ENCODE assay signal across 8 mouse cellular contexts in the genomic region with DNA sequence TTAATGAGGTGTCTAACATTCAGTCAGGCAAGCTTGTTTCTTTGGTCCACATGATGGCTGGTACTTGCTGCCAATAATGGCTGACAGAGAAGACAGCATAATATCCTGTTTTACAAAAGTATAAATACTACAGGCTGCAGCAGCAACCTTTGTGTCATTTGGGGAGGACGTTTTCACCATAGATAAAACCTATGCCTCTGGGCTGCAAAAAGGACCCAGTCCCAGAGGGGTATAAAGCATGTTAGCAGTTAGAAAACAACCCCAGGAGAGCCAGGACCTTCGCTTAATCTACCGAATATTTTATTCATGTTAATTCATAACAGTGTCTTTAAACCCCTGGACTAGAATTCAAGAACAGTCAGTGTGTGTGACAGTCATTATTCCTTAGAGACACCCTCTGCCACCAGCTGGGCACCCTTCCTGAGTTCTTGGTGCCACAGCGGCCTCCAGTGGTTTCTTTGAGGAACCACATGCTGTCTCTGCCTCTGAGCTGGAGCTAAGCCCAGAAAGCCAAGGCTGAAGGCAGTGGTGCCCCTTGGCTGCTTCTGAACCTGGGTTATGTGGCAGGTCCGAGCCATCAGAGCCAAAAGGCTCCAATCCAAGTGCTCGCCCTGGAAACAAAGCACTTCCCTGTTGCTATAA. TPM values are rescaled to one million over a fixed set of nuclear protein-coding genes. Genes with fewer than 3 reads are reported as not detected.
A peak's percentile ranks its signal among the peaks of the same experiment; 100 is the strongest.
DNase-seq lines count a peak whose midpoint lies in the region.

No protein-coding gene starts in this region.

- DNase-seq in 3T3-L1 (ENCODE audit: low read depth, low spot score) (peak; percentile 62), NIH3T3 (ENCODE audit: low read depth) (peak; percentile 54)
- DNase-seq in cerebellum, postnatal 10 days, result peak; percentile 84 to 85
- peak; percentile 15 to 59 for DNase-seq in frontal cortex, postnatal 25 days (ENCODE audit: low spot score in 2 of 2)
- peak; percentile 39 for DNase-seq in kidney, adult 18-20 months
- DNase-seq in left cerebral cortex, postnatal 4 days, result peak; percentile 73
- DNase-seq in neural tube, embryonic 10.5 days (ENCODE audit: extremely low spot score, low spot score), result peak; percentile 33
- peak; percentile 15 for DNase-seq in thymus, postnatal 0 days (ENCODE audit: low spot score)

- intact Hi-C loops in left cerebral cortex, postnatal 4 days (cut with DNase I), result loop anchor here (5.0 kb wide), 1 partner anchor 1383 kb away; no protein-coding TSS in a partner anchor

RNA-seq across cellular contexts. Expression of a gene that starts 34.6 kb away (rescaled TPM):
- 100 to 1,000 TPM; 295 to 300 TPM for total RNA-seq in left cerebral cortex, postnatal 4 days (2021)
- polyA plus RNA-seq in thymus, postnatal 0 days (2015; fragmentation: Nextera tagmentation; extraction: Ambion mirVana), result 2.8 and 3.3 TPM in 2 replicates

RNA-seq across cellular contexts. Expression of a gene that starts 55.4 kb away (rescaled TPM):
- 10 to 100 TPM; 20.8 to 26.2 TPM for total RNA-seq in left cerebral cortex, postnatal 4 days (2021)
- 35.8 and 36.3 TPM in 2 replicates for polyA plus RNA-seq in thymus, postnatal 0 days (2015; fragmentation: Nextera tagmentation; extraction: Ambion mirVana)

Comparison
In these comparisons a context has a peak if more than half of its experiments do, and no peak if none do; other contexts are left out.
1. Peak in every context shown above with its lines: DNase-seq.
2. DNase-seq: peak in every context shown above with its lines; median percentile 84 in cerebellum, postnatal 10 days; 73 in left cerebral cortex, postnatal 4 days; 62 in 3T3-L1; 54 in NIH3T3; 39 in kidney, adult 18-20 months; 37 in frontal cortex, postnatal 25 days; 33 in neural tube, embryonic 10.5 days; 15 in thymus, postnatal 0 days.